ENCODE assay signal across 27 mouse cellular contexts in genomic region chr10:75756719-75757118, GRCm38 (mm10). TPM values are rescaled to one million over a fixed set of nuclear protein-coding genes. Genes with fewer than 3 reads are reported as not detected.
DNase-seq lines count a peak whose midpoint lies in the region; ATAC-seq and TF ChIP-seq lines count a peak whose summit lies in the region.
"Had no signal": no experiment of that assay in that cellular context is flagged by ENCODE, and none has a peak within 500 bp of the region (broad histone marks: within the 10 kb centered on the region; RNA-seq: fewer than 3 reads in every experiment).

No protein-coding gene starts in this region.

- TF ChIP-seq EP300 in liver, postnatal 0 days (IDR thresholded peaks at IDR 0.05; ENCODE audit: low read depth) = no peak

- H3K9me3 ChIP-seq in liver, postnatal 0 days (ENCODE audit: low read length) = no peaks in the 10 kb centered on the region
- H3K9me3 ChIP-seq: embryonic facial prominence, embryonic 10.5 days; embryonic facial prominence, embryonic 12.5 days; forebrain, embryonic 13.5 days; forebrain, embryonic 15.5 days had no signal

- intact Hi-C loops in heart, postnatal 14 days (cut with DNase I) = no loop called here

- H3K4me3 ChIP-seq in liver, postnatal 0 days (ENCODE audit: low read depth, low read length) = no peak overlapping the region
- peak overlapping the region; percentile 5 for H3K4me3 ChIP-seq in bone marrow, adult 2 months (replicated peaks; ENCODE audit: control insufficient read depth, low read depth, low read length)
- H3K4me3 ChIP-seq: embryonic facial prominence, embryonic 10.5 days; embryonic facial prominence, embryonic 12.5 days; forebrain, embryonic 13.5 days; forebrain, embryonic 15.5 days had no signal

- 85% methylated on average over 11 of the region's 11 CpGs for WGBS in liver, postnatal 0 days (ENCODE audit: insufficient replicate concordance)
- 71% methylated on average over 11 of the region's 11 CpGs for WGBS in bone marrow, adult 2 months

- TF ChIP-seq CTCF in liver, postnatal 0 days (IDR thresholded peaks at IDR 0.05; ENCODE audit: low read depth) = no peak
- TF ChIP-seq CTCF in bone marrow, adult 2 months (IDR thresholded peaks at IDR 0.05; ENCODE audit: control insufficient read depth, insufficient read depth, low read length) = no peak

- 0 out of 2 replicates have a peak, but pooled peaks have one; percentile 33 for ATAC-seq in liver, postnatal 0 days
- ATAC-seq in megakaryocyte progenitor cell, adult 5-6 weeks (replicated peaks; ENCODE audit: poor library complexity) = 0 out of 2 replicates have a peak, but pooled peaks have one; percentile 29
- no peak for ATAC-seq in CD4-positive, CD25-positive, alpha-beta regulatory T cell, adult 4 months
- ATAC-seq: forebrain, embryonic 13.5 days; forebrain, embryonic 15.5 days; forebrain, postnatal 0 days had no signal

- H3K4me1 ChIP-seq in liver, postnatal 0 days (ENCODE audit: insufficient read depth) = no peaks in the 10 kb centered on the region
- peaks cover 2% of the 10 kb centered on the region; the same call in 1 of the 2 replicates for H3K4me1 ChIP-seq in bone marrow, adult 2 months (ENCODE audit: control insufficient read depth, insufficient read depth, low read length)
- H3K4me1 ChIP-seq: embryonic facial prominence, embryonic 10.5 days; embryonic facial prominence, embryonic 12.5 days; forebrain, embryonic 13.5 days; forebrain, embryonic 15.5 days had no signal

- peaks cover 43% of the 10 kb centered on the region for H3K36me3 ChIP-seq in liver, postnatal 0 days (replicated peaks; ENCODE audit: insufficient read depth, low read length)

- TF ChIP-seq POLR2A in bone marrow, adult 2 months (IDR thresholded peaks at IDR 0.05; ENCODE audit: borderline replicate concordance, control insufficient read depth, low read depth, low read length) = no peak

- no peaks in the 10 kb centered on the region for H3K27me3 ChIP-seq in liver, postnatal 0 days (ENCODE audit: insufficient read depth, low read length)
- H3K27me3 ChIP-seq: CH12.LX; embryonic facial prominence, embryonic 12.5 days; forebrain, embryonic 13.5 days; forebrain, embryonic 15.5 days had no signal

- no peak overlapping the region for H3K9ac ChIP-seq in liver, postnatal 0 days (replicated peaks)
- H3K9ac ChIP-seq: embryonic facial prominence, embryonic 12.5 days; forebrain, embryonic 13.5 days; forebrain, embryonic 15.5 days; forebrain, postnatal 0 days had no signal

- H3K4me2 ChIP-seq in liver, postnatal 0 days (ENCODE audit: low read depth, low read length) = peak overlapping the region; percentile 4; the same call in 1 of the 2 replicates
- H3K4me2 ChIP-seq: embryonic facial prominence, embryonic 12.5 days; forebrain, embryonic 13.5 days; forebrain, embryonic 15.5 days had no signal

- no peak for DNase-seq in liver, postnatal 0 days
- DNase-seq in liver = no peak
- peak; percentile 23 for DNase-seq in NIH3T3 (ENCODE audit: low read depth)
- DNase-seq in heart, postnatal 14 days = no peak
- no peak for DNase-seq in thymus, postnatal 0 days (ENCODE audit: low spot score)
- DNase-seq: adrenal gland, adult 2 months; adrenal gland, postnatal 10 days; adrenal gland, postnatal 25 days; cerebellum, adult 11-12 months; cerebellum, adult 2 months; cerebellum, adult 9-10 months; cerebellum, postnatal 10 days; cerebellum, postnatal 25 days; forebrain, postnatal 0 days had no signal

- no peak overlapping the region for H3K27ac ChIP-seq in liver, postnatal 0 days (ENCODE audit: low read depth)
- H3K27ac ChIP-seq in bone marrow, adult 2 months (ENCODE audit: control insufficient read depth, insufficient read depth, low read depth, low read length, poor library complexity) = no peak overlapping the region
- H3K27ac ChIP-seq: embryonic facial prominence, embryonic 10.5 days; embryonic facial prominence, embryonic 12.5 days; forebrain, embryonic 13.5 days; forebrain, embryonic 15.5 days had no signal

RNA-seq across cellular contexts. Expression of gene Cabin1, which starts 7.4 kb away (rescaled TPM):
- 8.2 and 9.1 TPM in 2 replicates for polyA plus RNA-seq in liver, postnatal 0 days (2015; fragmentation: Nextera tagmentation; extraction: Ambion mirVana)
- polyA plus RNA-seq in bone marrow, adult 2 months (2011; ENCODE audit: insufficient read depth, insufficient read length, low replicate concordance, missing spikeins) = 26.2 and 55.3 TPM in 2 replicates
- total RNA-seq in megakaryocyte progenitor cell, adult 5-6 weeks (2015) = 32.0 and 36.5 TPM in 2 replicates
- 29.6 and 37.8 TPM in 2 replicates for total RNA-seq in megakaryocyte progenitor cell, adult 5-6 weeks (2017)
- total RNA-seq in heart, postnatal 14 days (2021) = 10 to 100 TPM; 23.0 to 24.8 TPM
- polyA plus RNA-seq in thymus, postnatal 0 days (2015; fragmentation: Nextera tagmentation; extraction: Ambion mirVana) = 21.3 and 26.1 TPM in 2 replicates
- polyA plus RNA-seq in CD4-positive, CD25-positive, alpha-beta regulatory T cell, adult 4 months (2017; shearing (Covaris generic)) = 10 to 100 TPM; 25.1 to 30.0 TPM

RNA-seq across cellular contexts. Expression of gene Ddt, which starts 16.5 kb away (rescaled TPM):
- 739 and 838 TPM in 2 replicates for polyA plus RNA-seq in liver, postnatal 0 days (2015; fragmentation: Nextera tagmentation; extraction: Ambion mirVana)
- 9.3 and 20.0 TPM in 2 replicates for polyA plus RNA-seq in bone marrow, adult 2 months (2011; ENCODE audit: insufficient read depth, insufficient read length, low replicate concordance, missing spikeins)
- total RNA-seq in megakaryocyte progenitor cell, adult 5-6 weeks (2015) = 51.7 and 60.3 TPM in 2 replicates
- 54.4 and 60.1 TPM in 2 replicates for total RNA-seq in megakaryocyte progenitor cell, adult 5-6 weeks (2017)
- 10 to 100 TPM; 44.8 to 61.1 TPM for total RNA-seq in heart, postnatal 14 days (2021)
- 131 and 132 TPM in 2 replicates for polyA plus RNA-seq in thymus, postnatal 0 days (2015; fragmentation: Nextera tagmentation; extraction: Ambion mirVana)
- 10 to 100 TPM; 73.3 to 80.4 TPM for polyA plus RNA-seq in CD4-positive, CD25-positive, alpha-beta regulatory T cell, adult 4 months (2017; shearing (Covaris generic))

RNA-seq across cellular contexts. Expression of gene Gm20441, which starts 24.0 kb away (rescaled TPM):
- 0.24 TPM in 1 of 2 replicates, not detected in the other for polyA plus RNA-seq in liver, postnatal 0 days (2015; fragmentation: Nextera tagmentation; extraction: Ambion mirVana)
- polyA plus RNA-seq in bone marrow, adult 2 months (2011; ENCODE audit: insufficient read depth, insufficient read length, low replicate concordance, missing spikeins) = not detected in 2 replicates
- total RNA-seq in megakaryocyte progenitor cell, adult 5-6 weeks (2015) = not detected in 2 replicates
- not detected in 2 replicates for total RNA-seq in megakaryocyte progenitor cell, adult 5-6 weeks (2017)
- not detected for total RNA-seq in heart, postnatal 14 days (2021)
- not detected in 2 replicates for polyA plus RNA-seq in thymus, postnatal 0 days (2015; fragmentation: Nextera tagmentation; extraction: Ambion mirVana)
- polyA plus RNA-seq in CD4-positive, CD25-positive, alpha-beta regulatory T cell, adult 4 months (2017; shearing (Covaris generic)) = not detected
- total RNA-seq: adrenal gland, adult 2 months; adrenal gland, postnatal 10 days; adrenal gland, postnatal 25 days; forebrain, postnatal 0 days; G1E had no signal
- polyA plus RNA-seq: adrenal gland, adult 2 months; C2C12; cerebellum, adult 2 months; cortical plate, adult 2 months; embryonic facial prominence, embryonic 10.5 days; embryonic facial prominence, embryonic 12.5 days; embryonic facial prominence, embryonic 14.5 days; forebrain, embryonic 11.5 days; forebrain, embryonic 13.5 days; forebrain, embryonic 15.5 days; forebrain, postnatal 0 days; G1E had no signal

RNA-seq across cellular contexts. Expression of gene Gstt3, which starts 24.5 kb away (rescaled TPM):
- polyA plus RNA-seq in liver, postnatal 0 days (2015; fragmentation: Nextera tagmentation; extraction: Ambion mirVana) = 32.6 and 39.3 TPM in 2 replicates
- polyA plus RNA-seq in bone marrow, adult 2 months (2011; ENCODE audit: insufficient read depth, insufficient read length, low replicate concordance, missing spikeins) = 1.6 and 4.3 TPM in 2 replicates
- total RNA-seq in megakaryocyte progenitor cell, adult 5-6 weeks (2015) = 4.9 and 5.5 TPM in 2 replicates
- total RNA-seq in megakaryocyte progenitor cell, adult 5-6 weeks (2017) = 3.2 and 4.7 TPM in 2 replicates
- total RNA-seq in heart, postnatal 14 days (2021) = 1 to 10 TPM; 1.8 to 4.3 TPM
- polyA plus RNA-seq in thymus, postnatal 0 days (2015; fragmentation: Nextera tagmentation; extraction: Ambion mirVana) = 9.9 and 10.1 TPM in 2 replicates
- 10 to 100 TPM in 1 of 2 experiments, 1 to 10 TPM in 1; 6.4 to 16.8 TPM for polyA plus RNA-seq in CD4-positive, CD25-positive, alpha-beta regulatory T cell, adult 4 months (2017; shearing (Covaris generic))

RNA-seq across cellular contexts. Expression of gene Gstt1, which starts 41.7 kb away (rescaled TPM):
- 77.5 and 78.5 TPM in 2 replicates for polyA plus RNA-seq in liver, postnatal 0 days (2015; fragmentation: Nextera tagmentation; extraction: Ambion mirVana)
- polyA plus RNA-seq in bone marrow, adult 2 months (2011; ENCODE audit: insufficient read depth, insufficient read length, low replicate concordance, missing spikeins) = 19.9 and 22.5 TPM in 2 replicates
- not detected in 2 replicates for total RNA-seq in megakaryocyte progenitor cell, adult 5-6 weeks (2015)
- total RNA-seq in megakaryocyte progenitor cell, adult 5-6 weeks (2017) = 2.3 TPM in 1 of 2 replicates, not detected in the other
- 1 to 10 TPM; 7.0 to 9.1 TPM for total RNA-seq in heart, postnatal 14 days (2021)
- polyA plus RNA-seq in thymus, postnatal 0 days (2015; fragmentation: Nextera tagmentation; extraction: Ambion mirVana) = 2.2 and 2.8 TPM in 2 replicates
- polyA plus RNA-seq in CD4-positive, CD25-positive, alpha-beta regulatory T cell, adult 4 months (2017; shearing (Covaris generic)) = 1 to 10 TPM in 1 of 2 experiments, not detected in 1; 1.3 TPM
